Mouse (Mus musculus): ENCODE measurements around the gene Wdr73. TPM values are rescaled to one million over a fixed set of nuclear protein-coding genes. Genes with fewer than 3 reads are reported as not detected.

The Wdr73 gene
- polyA plus RNA-seq, 1 experiment from 2014 or later, result 16.8 TPM

- H3K4me2 ChIP-seq (replicated peaks; ENCODE audit: low read depth), result peak overlapping the region; percentile 44
- 15% methylated on average over 14 of the region's 14 CpGs for WGBS
Observed at GRCm38 (mm10) chr7:80882830-80883505, 18.1 kb downstream of the Wdr73 start.

GRCm38 (mm10) chr7:80875727-80876126, 25.3 kb downstream of the Wdr73 start:
- 65% methylated on average over 37 of the region's 37 CpGs for WGBS
- ATAC-seq (ENCODE audit: low FRiP score, low TSS enrichment) (no peak), DNase-seq (ENCODE audit: low spot score) (no peak)
- no peak overlapping the region for H3K4me2 ChIP-seq (replicated peaks; ENCODE audit: low read depth)
- H3K36me3 ChIP-seq (ENCODE audit: control insufficient read depth, insufficient read depth, low read length), result peaks cover 12% of the 10 kb centered on the region; the same call in 1 of the 2 replicates
- no peak for TF ChIP-seq CTCF (IDR thresholded peaks at IDR 0.05; ENCODE audit: low read depth)
- TF ChIP-seq EP300 (optimal IDR thresholded peaks at IDR 0.05), result no peak
- H3K4me1 ChIP-seq (replicated peaks; ENCODE audit: control insufficient read depth, insufficient read depth), result no peaks in the 10 kb centered on the region
- no peak overlapping the region for H3K27ac ChIP-seq (replicated peaks)
- no peak overlapping the region for H3K9ac ChIP-seq (ENCODE audit: low read length)
- H3K9me3 ChIP-seq (ENCODE audit: control insufficient read depth, low read length), result no peaks in the 10 kb centered on the region
- H3K4me3 ChIP-seq (ENCODE audit: low read depth, low read length), result no peak overlapping the region
- H3K27me3 ChIP-seq (ENCODE audit: control insufficient read depth, insufficient read depth, low read length), result no peaks in the 10 kb centered on the region

More at GRCm38 (mm10) chr7:80882830-80883505, 18.1 kb downstream of the Wdr73 start:
- DNase-seq (ENCODE audit: low spot score) (peak; percentile 78), ATAC-seq (ENCODE audit: low FRiP score, low TSS enrichment) (peak; percentile 86)
- no peaks in the 10 kb centered on the region for H3K4me1 ChIP-seq (replicated peaks; ENCODE audit: control insufficient read depth, insufficient read depth)
- H3K27ac ChIP-seq (replicated peaks), result no peak overlapping the region
- H3K4me3 ChIP-seq (ENCODE audit: low read depth, low read length), result no peak overlapping the region
- no peaks in the 10 kb centered on the region for H3K27me3 ChIP-seq (ENCODE audit: control insufficient read depth, insufficient read depth, low read length)
- no peak overlapping the region for H3K9ac ChIP-seq (ENCODE audit: low read length)
- no peak for TF ChIP-seq EP300 (optimal IDR thresholded peaks at IDR 0.05)
- peak; percentile 73 for TF ChIP-seq CTCF (IDR thresholded peaks at IDR 0.05; ENCODE audit: low read depth)
- no peaks in the 10 kb centered on the region for H3K36me3 ChIP-seq (ENCODE audit: control insufficient read depth, insufficient read depth, low read length)
- no peaks in the 10 kb centered on the region for H3K9me3 ChIP-seq (ENCODE audit: control insufficient read depth, low read length)

- TF ChIP-seq EP300 (optimal IDR thresholded peaks at IDR 0.05), result no peak
- Histone ChIP-seq H3K27me3 (ENCODE audit: control insufficient read depth, insufficient read depth, low read length) (no peaks in the 10 kb centered on the region), H3K4me3 (ENCODE audit: low read depth, low read length) (no peak overlapping the region), H3K36me3 (ENCODE audit: control insufficient read depth, insufficient read depth, low read length) (peaks cover 12% of the 10 kb centered on the region; the same call in 1 of the 2 replicates), H3K9me3 (ENCODE audit: control insufficient read depth, low read length) (no peaks in the 10 kb centered on the region), H3K4me2 (replicated peaks; ENCODE audit: low read depth) (no peak overlapping the region), H3K9ac (ENCODE audit: low read length) (no peak overlapping the region), H3K4me1 (replicated peaks; ENCODE audit: control insufficient read depth, insufficient read depth) (no peaks in the 10 kb centered on the region), H3K27ac (replicated peaks) (no peak overlapping the region)
- no peak for DNase-seq (ENCODE audit: low spot score)
- 98% methylated on average over 2 of the region's 2 CpGs for WGBS
- no peak for ATAC-seq (ENCODE audit: low FRiP score, low TSS enrichment)
Observed at GRCm38 (mm10) chr7:80873631-80874030, 27.4 kb downstream of the Wdr73 start.

- Histone ChIP-seq H3K27ac (replicated peaks) (no peak overlapping the region), H3K36me3 (ENCODE audit: control insufficient read depth, insufficient read depth, low read length) (peaks cover 12% of the 10 kb centered on the region; the same call in 1 of the 2 replicates), H3K4me2 (replicated peaks; ENCODE audit: low read depth) (no peak overlapping the region), H3K9ac (ENCODE audit: low read length) (no peak overlapping the region), H3K9me3 (ENCODE audit: control insufficient read depth, low read length) (no peaks in the 10 kb centered on the region), H3K27me3 (ENCODE audit: control insufficient read depth, insufficient read depth, low read length) (no peaks in the 10 kb centered on the region), H3K4me3 (ENCODE audit: low read depth, low read length) (no peak overlapping the region), H3K4me1 (replicated peaks; ENCODE audit: control insufficient read depth, insufficient read depth) (no peaks in the 10 kb centered on the region)
- 87% methylated on average over 5 of the region's 5 CpGs for WGBS
- ATAC-seq (ENCODE audit: low FRiP score, low TSS enrichment) (0 out of 2 replicates have a peak, but pooled peaks have one; percentile 5), DNase-seq (ENCODE audit: low spot score) (no peak)
- TF ChIP-seq EP300 (optimal IDR thresholded peaks at IDR 0.05), result no peak
- TF ChIP-seq CTCF (IDR thresholded peaks at IDR 0.05; ENCODE audit: low read depth), result no peak
Observed at GRCm38 (mm10) chr7:80873038-80873437, 28.0 kb downstream of the Wdr73 start.

DNA sequence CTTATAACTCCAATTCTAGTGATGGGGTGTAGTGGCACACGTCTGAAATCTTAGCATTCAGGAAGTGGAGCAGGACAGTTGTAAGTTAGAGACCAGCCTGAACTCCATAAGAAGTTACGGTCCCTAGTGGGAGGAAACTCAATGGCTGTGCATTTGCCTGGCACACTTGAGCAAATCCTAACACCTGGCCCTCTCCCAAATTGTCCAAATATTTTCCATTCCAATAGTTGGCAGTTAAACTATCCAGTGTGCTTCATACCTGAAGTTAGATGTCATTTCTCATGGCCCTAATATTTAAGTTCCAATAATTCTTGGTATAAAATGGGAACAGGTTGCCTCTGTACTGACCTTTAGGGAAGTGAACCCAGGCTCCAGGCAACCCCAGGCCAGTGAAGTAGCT, 32.4 kb downstream of the Wdr73 start:
- Histone ChIP-seq H3K4me3 (ENCODE audit: low read depth, low read length) (no peak overlapping the region), H3K36me3 (ENCODE audit: control insufficient read depth, insufficient read depth, low read length) (peaks cover 2% of the 10 kb centered on the region; the same call in 1 of the 2 replicates), H3K27ac (replicated peaks) (no peak overlapping the region), H3K4me1 (replicated peaks; ENCODE audit: control insufficient read depth, insufficient read depth) (no peaks in the 10 kb centered on the region), H3K4me2 (replicated peaks; ENCODE audit: low read depth) (no peak overlapping the region), H3K9ac (ENCODE audit: low read length) (no peak overlapping the region), H3K9me3 (ENCODE audit: control insufficient read depth, low read length) (no peaks in the 10 kb centered on the region), H3K27me3 (ENCODE audit: control insufficient read depth, insufficient read depth, low read length) (no peaks in the 10 kb centered on the region)
- TF ChIP-seq EP300 (optimal IDR thresholded peaks at IDR 0.05) (no peak), CTCF (IDR thresholded peaks at IDR 0.05; ENCODE audit: low read depth) (no peak)
- ATAC-seq (ENCODE audit: low FRiP score, low TSS enrichment) (no peak), DNase-seq (ENCODE audit: low spot score) (no peak)
- WGBS, result 81% methylated on average over 2 of the region's 2 CpGs

GRCm38 (mm10) chr7:80866514-80867147, 34.4 kb downstream of the Wdr73 start:
- ATAC-seq (ENCODE audit: low FRiP score, low TSS enrichment) (peak; percentile 95), DNase-seq (ENCODE audit: low spot score) (peak; percentile 57)
- WGBS, result 39% methylated on average over 7 of the region's 7 CpGs
- Histone ChIP-seq H3K27me3 (ENCODE audit: control insufficient read depth, insufficient read depth, low read length) (no peaks in the 10 kb centered on the region), H3K27ac (replicated peaks) (peak overlapping the region; percentile 67; the same call in 1 of the 2 replicates), H3K4me3 (ENCODE audit: low read depth, low read length) (no peak overlapping the region), H3K9me3 (ENCODE audit: control insufficient read depth, low read length) (no peaks in the 10 kb centered on the region), H3K9ac (ENCODE audit: low read length) (no peak overlapping the region), H3K4me1 (replicated peaks; ENCODE audit: control insufficient read depth, insufficient read depth) (no peaks in the 10 kb centered on the region; the same call in 1 of the 2 replicates), H3K4me2 (replicated peaks; ENCODE audit: low read depth) (no peak overlapping the region), H3K36me3 (ENCODE audit: control insufficient read depth, insufficient read depth, low read length) (no peaks in the 10 kb centered on the region; the same call in 1 of the 2 replicates)
- TF ChIP-seq CTCF (IDR thresholded peaks at IDR 0.05; ENCODE audit: low read depth), result no peak
- TF ChIP-seq EP300 (optimal IDR thresholded peaks at IDR 0.05), result no peak

All from stomach, postnatal 0 days (tissue).